Mouse (Mus musculus): ENCODE measurements around the gene Acadvl. TPM values are rescaled to one million over a fixed set of nuclear protein-coding genes. Genes with fewer than 3 reads are reported as not detected.
"Not testable (repeated sequence)": the region's sequence is repeated elsewhere in the genome, so short reads cannot be mapped to it uniquely, and the experiment has no call there.

The Acadvl gene
- total RNA-seq, 1 experiment from 2014 or later, result 43.7 TPM

DNA sequence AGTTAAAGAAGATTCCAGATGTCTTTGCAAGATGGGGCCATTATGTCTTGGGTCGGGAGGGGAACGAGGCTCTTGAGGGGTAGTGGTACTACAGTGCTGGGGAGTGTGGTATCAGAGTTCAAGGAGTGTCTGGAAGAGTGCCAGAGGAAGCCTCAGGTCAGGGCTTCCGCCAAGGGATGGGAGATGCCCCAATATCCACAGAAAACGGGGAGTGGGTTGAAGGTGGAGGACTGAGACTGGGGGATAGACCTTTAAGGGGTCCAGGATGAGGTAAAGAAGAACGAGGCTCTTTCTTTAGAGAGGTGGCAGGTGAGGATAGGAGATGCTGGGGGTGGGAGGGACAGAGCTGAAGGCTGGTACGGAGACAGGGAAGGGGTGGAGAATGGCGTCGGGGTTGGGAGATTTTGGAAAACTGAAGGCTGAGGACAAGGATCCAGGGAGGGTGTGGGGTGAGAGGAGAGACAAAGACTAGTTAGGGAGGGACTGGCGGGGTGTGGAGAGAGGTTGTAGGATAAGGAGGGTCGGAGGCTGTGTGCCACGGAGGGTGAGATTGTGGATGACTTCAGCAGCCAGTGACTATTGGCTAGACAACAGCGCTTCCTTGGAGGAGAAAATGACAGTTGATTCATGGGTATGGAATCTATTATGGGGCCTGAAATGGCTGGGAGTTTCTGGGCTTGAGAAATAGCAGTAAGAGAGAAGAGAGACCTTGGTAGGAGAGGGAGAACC is 13.4 kb upstream of the Acadvl start:
- ATAC-seq (replicated peaks; ENCODE audit: low read depth, poor library complexity, severe bottlenecking), result peak; percentile 30

DNA sequence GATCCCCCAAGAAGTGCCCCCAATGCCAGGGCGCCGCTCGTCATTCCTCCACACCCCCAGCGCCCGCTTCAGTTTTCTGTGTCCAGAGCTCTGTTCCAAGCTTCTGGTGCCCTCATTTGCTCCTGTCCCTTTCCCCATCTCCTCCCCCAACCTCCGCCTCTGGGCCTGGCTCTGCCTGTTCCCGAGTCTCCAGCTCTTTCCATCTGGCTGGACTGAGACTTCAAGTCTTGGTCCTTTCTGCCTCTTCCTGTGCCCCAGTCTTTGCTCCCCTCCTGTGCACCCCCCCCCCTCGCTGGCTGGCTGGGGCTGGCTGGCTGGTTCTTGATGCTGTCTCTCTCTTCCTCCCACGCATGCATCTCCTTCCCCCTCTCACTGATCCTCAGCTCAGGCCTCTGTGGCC is 12.2 kb upstream of the Acadvl start:
- ATAC-seq (replicated peaks; ENCODE audit: low read depth, poor library complexity, severe bottlenecking), result no peak

DNA sequence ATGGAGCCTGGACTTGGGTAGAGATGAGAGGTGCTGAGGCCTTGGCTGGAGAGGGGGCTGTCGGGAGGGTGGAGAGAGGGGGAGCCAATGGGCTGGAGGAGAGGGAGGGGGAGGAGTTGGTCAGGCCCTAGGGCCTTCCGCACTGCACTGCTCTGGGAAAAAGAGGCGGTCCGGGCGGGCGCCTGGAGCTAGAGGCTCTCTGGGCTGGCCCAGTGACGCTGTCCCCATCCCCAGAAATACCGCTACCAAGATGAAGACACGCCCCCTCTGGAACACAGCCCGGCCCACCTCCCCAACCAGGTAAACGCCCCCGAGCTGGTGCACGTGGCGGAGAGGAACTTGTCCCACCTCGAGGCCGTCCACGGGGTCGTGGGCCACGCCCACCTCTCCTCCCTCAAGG is 11.5 kb upstream of the Acadvl start:
- no peak for ATAC-seq (replicated peaks; ENCODE audit: low read depth, poor library complexity, severe bottlenecking)

DNA sequence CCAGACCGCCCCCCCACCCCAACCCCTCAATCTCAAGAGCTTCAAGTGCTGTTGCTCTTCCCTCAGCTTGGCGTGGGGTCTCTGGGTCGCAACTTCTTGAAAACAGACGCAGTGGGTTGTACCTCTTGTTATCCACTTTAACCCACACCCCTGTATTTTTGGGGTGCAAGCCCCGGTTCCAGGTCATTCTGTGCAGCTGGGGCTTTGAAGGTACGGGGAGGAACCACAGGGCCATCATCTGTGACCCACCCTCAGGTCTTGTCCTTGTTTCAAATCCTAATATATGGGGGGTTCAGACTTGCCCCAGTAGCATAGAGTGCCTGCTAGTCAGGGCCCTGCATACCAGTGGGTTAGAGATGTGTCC is 8.9 kb upstream of the Acadvl start:
- ATAC-seq (replicated peaks; ENCODE audit: low read depth, poor library complexity, severe bottlenecking), result no peak

DNA sequence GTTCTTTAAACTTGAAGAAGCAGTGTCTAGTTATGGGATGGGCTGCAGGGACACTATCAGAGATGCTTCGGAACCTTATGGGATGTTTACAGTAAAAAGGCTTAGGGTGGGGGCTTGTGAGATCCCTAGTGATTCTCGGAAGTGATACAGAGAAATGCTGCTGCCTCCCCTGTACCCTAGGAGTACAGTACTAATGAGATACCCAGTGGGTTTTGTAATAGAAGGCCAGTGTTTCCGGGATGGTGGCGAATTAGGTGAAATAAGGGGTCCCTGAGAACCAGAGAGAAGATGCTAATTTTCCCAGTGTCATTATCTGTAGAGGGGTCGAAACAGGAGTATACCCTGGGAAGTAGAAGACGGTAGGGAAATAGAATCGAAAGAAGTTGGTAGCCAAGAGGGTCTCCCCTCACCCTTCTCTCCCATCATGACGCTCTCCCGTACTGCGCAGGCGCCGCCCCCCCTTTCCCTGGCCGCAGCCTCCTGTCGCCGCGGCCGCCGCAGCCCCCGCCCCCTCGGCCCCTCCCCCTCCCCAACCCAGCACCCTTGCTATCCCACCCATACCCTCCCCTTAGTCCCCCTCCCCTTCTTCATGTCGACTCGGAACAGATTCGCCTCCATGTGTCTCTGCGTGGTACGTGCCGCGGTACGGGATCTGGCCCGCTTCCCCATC is 8.4 kb upstream of the Acadvl start:
- ATAC-seq (replicated peaks; ENCODE audit: low read depth, poor library complexity, severe bottlenecking), result no peak

DNA sequence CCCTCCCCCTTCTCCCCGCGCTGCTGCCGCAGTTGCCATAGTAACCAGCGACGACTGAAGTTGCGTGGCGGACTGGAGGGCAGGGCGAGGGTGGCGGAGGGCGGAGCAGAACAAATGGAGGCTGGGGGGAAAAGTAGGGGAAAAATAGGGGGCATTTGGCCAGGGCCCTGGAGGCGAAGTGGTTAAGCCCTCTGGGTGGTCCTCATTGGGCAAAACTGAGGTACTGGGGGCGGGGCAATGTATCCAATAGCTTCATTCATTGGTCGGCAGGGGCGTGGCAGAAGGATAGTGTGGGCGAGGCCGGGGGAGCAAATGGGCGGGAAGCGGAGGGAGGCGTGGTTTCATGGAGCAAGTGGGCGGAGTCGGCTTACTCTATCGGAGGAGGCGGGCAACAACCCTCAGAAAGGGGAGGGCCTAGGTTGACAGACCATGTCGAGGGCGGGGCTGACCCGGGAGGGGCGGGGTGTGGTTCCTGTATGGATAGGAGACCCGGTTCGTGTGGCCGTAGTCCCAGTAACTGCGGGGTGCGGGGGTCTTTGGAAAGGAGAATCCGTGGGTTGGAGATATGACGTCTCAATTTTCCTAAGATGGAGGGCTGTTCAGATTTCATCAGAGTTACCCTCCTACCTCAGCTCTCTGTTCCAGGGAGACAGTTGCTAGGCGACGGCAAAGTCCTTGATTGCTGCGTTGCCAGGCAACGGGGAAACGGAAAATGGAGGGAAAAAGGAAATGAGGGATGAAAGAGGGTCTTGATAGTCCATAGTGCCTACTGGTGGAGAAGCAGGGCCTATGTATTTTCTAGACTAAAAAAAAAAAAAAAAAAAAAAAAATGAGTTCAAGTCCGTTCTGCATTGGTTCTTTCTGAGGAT is 6.3 kb upstream of the Acadvl start:
- peak; percentile 79 for ATAC-seq (replicated peaks; ENCODE audit: low read depth, poor library complexity, severe bottlenecking)

DNA sequence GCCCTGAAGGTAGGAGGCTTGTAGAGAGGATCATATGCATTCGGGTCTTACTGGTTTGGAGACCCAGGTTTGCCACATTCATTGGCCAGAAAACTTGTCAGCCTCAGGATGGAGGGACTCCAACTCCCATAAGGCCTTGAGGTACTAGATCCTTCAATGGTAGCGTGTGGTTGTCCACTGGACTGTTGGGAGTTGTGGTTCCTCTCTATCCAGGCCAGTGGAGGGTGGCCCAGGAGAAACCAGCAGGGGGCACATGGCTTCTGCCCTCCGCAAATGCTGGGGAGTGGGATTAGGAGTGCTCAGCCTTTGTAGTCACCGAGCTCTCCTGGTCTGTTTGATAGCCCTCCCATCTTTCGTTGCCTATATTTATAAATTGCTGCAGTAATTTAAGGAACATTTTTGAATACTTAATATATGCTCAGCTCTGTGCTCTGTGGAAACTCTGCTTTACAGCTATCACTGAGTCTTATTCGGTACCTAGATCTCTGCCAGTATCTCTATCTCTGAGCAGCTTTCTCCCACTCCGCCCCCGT is 5.6 kb upstream of the Acadvl start:
- ATAC-seq (replicated peaks; ENCODE audit: low read depth, poor library complexity, severe bottlenecking), result peak; percentile 75

DNA sequence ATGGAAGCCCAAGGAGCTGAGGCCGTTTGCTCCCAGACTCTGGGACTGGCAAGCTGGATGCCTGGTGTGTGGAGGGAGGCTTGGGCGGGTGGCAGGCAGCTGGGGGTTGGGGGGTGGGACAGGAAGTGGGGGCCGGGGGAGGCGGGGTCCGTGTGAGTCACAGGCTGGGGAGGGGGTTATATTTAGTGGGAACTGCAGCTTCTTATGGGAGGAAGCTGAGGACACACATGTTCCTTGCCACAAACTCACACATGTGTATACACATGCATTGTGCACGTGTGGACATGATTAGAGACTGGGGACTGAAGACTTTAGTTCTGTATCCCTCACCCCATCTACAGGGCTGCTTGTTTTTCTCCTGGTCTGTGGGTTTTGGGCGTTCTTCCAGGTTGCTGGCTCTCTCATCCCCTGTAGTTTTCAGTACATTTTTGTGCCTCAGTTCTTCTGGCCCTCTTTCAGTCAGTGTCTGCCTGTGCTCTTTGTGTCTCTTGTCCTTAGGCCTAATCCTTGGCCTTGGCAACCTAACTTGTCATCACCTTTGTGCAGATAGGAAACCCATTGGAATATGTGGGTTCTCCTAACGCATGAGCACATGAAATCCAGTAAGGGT is 4.9 kb upstream of the Acadvl start:
- ATAC-seq (replicated peaks; ENCODE audit: low read depth, poor library complexity, severe bottlenecking), result no peak

DNA sequence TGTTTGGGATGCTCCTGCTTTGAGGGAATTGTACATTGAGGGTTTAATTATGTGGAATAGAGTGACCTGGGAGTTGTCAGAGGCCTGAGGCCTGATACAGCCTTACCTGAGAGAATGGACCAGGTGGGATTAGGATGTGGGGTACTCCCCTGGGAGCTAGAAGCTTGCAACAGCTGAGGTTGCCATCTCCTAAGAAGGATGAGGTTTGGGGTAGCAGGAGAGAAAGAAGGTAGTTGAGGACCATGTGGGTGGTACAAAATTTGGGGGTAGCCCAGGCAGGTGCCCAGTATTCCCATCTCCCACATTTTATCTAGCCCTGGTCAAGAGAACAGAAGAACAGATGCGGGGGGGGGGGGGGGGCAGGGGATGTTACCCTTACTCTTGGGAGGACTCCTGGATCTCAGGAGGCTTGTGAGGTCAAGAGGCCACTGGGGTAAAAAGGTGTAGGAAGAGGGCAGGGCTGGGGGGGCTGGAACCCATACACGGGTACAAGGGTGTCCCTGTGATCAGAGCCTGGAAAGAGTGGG is 4.3 kb upstream of the Acadvl start:
- no peak for ATAC-seq (replicated peaks; ENCODE audit: low read depth, poor library complexity, severe bottlenecking)

DNA sequence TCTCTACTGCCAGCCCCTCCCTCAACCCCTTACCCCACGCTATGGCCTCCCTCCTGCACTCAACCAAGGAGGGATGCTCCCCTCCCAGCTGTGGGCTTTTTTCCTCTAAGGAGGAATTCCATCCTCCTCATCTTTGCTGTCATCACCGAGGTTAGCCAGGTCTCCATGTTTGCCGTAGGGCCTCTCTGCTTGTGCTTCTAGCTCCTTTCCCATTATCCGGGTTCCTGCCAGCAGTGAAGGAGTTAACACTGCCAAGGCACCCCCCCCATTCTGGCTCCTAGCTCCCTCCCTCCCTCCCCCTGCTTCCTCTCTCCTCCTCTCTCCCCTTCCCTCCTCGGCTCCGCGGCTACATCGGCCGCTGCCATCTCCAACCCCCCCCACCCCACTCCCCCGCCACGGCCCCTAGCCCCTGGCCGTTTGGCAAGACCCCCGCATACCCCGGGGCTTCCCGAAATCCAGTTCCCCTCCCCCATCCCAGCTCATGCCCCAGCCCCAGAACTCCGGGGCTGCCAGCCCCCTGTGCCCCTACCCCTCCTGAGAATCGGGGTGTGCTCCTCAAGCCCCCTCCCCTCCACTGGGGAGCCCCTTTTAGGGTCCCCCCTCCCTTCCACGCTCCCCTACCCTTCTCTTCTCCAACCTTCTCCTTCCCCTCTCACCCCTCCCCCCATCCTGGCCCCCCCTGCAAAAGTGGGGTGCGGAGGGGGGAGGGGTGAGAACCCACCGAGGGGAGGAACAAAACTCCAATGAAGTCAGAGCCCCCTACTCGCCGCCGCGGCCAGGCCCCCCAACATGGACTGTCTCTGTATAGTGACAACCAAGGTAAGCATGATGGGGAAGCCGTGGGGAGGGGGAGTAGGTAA is 3.1 kb upstream of the Acadvl start:
- ATAC-seq (replicated peaks; ENCODE audit: low read depth, poor library complexity, severe bottlenecking), result no peak

DNA sequence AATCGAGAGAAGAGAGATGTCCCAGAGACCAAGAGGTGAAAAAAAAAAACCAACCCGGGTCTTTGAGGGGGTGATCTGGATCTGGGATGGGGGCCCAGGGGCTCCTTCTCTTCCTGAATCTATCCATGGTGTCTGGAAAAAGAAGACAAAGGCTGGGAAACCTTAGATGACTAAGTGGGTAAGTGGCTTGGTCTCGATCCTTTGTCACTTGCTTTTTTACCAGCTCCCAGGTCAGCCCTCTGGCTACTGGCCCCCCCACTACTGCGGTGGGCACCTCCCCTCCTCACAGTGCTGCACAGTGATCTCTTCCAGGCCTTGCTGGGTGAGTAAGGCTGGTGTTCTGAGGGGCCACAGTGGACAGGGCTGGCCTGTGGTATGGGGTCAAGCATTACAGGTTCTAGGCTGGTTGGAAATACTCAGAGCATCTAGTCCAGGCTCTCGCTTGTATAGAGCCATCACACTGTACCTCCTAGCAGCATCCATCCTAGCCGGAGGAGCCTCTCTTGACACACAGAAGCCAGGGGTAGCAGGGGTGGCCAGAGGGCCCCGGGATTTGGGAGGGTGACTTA is 2.1 kb upstream of the Acadvl start:
- ATAC-seq (replicated peaks; ENCODE audit: low read depth, poor library complexity, severe bottlenecking), result no peak

DNA sequence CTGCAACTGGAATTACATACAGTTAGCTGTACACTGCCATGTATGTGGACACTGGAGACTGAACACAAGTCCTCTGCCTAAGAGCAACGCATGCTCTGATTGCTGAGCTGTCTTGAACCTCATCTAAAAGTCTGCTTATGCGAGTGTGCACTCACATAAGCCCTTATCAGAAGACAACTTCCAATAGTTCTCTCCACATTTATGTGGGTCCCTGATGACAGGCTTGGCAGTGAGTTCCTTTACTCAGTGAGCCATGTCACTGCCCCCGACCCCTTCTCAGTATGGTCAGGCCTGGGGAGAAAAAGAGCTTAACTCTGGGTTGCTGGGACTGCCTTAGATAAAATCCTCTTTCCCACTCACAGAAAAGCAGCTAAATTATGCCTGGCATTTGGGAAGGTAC is 1.5 kb upstream of the Acadvl start, which contains the start of gene Dlg4:
Dlg4 (plus strand) TSS at position 274 of the 400 bp plus-strand sequence.
- no peak for ATAC-seq (replicated peaks; ENCODE audit: low read depth, poor library complexity, severe bottlenecking)

DNA sequence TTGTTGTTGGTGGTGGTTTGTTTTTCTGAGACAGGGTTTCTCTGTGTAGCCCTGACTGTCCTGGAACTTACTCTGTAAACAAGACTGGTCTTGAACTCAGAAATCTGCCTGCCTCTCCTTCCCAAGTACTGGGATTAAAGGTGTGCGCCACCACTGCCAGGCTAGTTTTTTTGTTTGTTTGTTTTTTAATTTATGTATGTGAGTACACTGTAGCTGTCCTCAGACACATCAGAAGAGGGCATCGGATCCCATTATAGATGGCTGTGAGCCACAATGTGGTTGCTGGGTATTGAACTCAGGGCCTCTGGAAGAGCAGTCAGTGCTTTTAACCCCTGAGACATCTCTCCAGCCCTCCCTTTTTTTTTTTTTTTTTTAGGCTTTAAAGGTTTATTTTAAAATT is 966 bp upstream of the Acadvl start:
- ATAC-seq (replicated peaks; ENCODE audit: low read depth, poor library complexity, severe bottlenecking), result not testable (repeated sequence)

DNA sequence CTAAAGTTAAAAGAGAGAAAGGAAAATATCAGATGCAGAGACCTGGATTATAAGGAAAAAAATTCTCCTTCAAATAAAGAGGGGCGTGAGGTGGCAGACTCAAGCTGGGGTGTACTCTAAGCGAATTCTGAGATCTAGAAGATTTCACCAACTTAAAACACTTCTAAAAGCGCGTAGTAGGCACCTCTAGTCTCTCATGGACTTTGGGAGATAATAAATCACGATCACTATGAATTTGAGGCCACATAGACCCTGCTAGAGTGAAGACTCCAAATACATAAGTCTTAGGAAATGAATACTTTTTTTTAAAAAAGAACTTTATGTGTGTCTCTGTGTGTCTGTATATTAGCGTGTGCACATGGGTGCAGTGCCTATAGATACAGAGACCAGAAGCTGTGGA is 466 bp upstream of the Acadvl start:
- ATAC-seq (replicated peaks; ENCODE audit: low read depth, poor library complexity, severe bottlenecking), result no peak

DNA sequence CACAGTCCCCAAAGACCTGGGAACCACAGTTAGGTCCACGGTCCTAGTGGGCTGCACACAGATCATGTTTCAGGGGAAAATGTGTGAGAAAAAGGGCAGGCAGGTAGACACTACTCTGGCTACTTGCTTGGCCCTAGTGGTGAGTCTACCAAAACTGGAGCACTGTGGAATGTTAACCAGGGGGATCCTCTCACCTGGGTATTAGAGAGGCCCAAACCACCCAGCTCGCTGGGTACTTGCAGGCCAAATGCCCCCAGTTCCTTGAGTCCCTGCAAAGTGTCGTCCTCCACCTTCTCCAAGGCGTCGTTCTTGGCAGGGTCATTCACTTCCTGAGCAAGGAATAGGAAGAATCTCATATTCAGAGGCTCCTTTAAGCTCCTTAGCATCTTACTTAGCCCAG is 1.2 kb downstream of the Acadvl start:
- no peak for ATAC-seq (replicated peaks; ENCODE audit: low read depth, poor library complexity, severe bottlenecking)

DNA sequence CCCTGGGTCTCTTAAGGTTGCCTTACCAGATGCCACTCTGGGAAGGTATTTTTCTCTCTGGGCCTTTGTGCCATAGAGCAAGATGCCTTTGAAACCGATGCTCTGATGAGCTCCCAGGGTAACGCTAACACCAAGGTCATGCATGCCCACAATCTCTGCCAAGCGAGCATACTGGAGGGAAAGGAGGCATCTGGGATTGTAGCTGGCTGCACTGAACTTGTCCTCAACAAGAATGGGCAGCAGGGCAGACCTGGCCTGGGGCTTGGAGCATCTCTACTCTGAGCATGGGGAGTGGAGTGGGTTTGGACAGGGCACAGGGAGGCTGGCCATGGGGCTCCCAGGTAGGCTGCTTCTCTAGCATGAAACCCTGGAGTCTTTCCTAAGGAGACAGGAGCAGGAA is 1.8 kb downstream of the Acadvl start:
- no peak for ATAC-seq (replicated peaks; ENCODE audit: low read depth, poor library complexity, severe bottlenecking)

DNA sequence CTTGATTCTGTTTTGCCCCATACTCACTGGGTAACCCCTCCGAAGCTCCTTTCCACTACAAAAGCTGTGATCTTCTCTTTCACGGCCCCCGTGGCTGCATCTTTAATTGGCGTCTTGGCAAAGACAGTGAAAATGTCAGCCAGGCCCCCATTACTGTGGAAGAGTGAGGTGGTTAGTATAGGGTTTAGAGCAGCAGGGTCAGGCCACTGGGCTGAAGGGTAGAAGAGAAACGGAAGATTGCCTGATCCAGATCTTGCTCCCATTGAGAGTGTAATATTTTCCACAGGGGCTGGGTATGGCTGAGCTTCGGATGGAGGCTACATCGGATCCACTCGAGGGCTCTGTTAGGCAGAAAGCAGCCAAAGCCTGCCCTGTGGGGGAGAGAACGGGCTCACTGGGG is 2.3 kb downstream of the Acadvl start:
- no peak for ATAC-seq (replicated peaks; ENCODE audit: low read depth, poor library complexity, severe bottlenecking)

DNA sequence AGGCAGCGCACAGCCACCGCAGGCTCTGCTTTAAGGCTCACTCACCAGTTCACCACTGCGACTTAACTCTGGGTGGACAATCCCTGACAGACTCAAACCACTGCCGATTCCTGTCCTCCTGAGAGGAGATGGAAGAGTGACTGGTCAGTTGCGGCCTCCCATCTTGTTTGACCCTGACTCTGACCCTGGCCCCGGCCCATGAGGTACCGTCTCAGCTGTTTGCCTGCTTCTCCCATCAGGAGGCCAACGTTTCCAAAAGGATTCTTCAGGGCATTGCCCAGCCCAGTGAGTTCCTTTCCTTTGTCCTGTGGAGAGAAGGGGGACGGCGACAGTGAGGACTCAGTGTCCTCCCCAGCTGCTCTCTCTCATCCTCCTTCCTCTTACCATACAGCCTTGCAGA is 4.2 kb downstream of the Acadvl start:
- ATAC-seq (replicated peaks; ENCODE audit: low read depth, poor library complexity, severe bottlenecking), result no peak

DNA sequence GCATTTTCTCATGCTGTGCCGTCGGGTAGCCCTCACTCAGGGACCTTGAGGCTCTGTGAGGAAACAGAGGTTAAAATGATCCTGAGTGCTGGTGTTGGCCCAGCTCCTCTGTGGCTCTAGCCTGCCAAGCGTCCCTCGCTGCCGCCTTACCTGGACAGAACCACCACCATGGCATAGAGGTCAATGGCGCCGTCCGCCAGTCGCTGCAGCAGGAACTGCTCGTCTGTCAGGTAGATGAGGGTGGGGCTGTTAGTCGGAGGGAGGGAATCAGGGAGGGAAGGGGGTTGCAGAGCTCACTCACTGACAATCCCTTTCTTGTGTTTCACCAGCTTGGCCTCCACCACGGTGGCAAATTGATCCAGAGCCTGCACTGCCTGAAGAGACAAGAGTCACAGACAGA is 4.7 kb downstream of the Acadvl start:
- ATAC-seq (replicated peaks; ENCODE audit: low read depth, poor library complexity, severe bottlenecking), result no peak

Data from common myeloid progenitor, adult 5-6 weeks (primary cell).